Mouse (Mus musculus) lung, embryonic 15.5 days (tissue): ENCODE measurements at regions not wholly inside any gene's neighbourhood (a gene's known extent, or its start where the extent isn't known, plus 50 kb on each side); places are given as distances from the start of the nearest gene placed in this dataset.

Experiments
- ATAC-seq: fragments of 200-750 bp; cut with Nextera tagmentation; 2 replicates; pipeline ENCODE4 v1.8.0; 2017; ENCODE audit warnings: moderate number of reproducible peaks, borderline replicate concordance; ENCODE audit not compliant: low FRiP score, low TSS enrichment; ENCODE audit errors: extremely low read depth
- H3K27ac ChIP-seq: fragments of 300-500 bp; sonication (generic); 2 replicates; pipeline ENCODE4 v1.5.1; 2015; ENCODE audit warnings: moderate library complexity, mild to moderate bottlenecking, inconsistent platforms
- H3K27me3 ChIP-seq: fragments of 300-500 bp; sonication (generic); 2 replicates; pipeline ENCODE4 v1.6.1; 2015; ENCODE audit warnings: inconsistent platforms
- H3K36me3 ChIP-seq: fragments of 300-500 bp; sonication (generic); 2 replicates; pipeline ENCODE4 v1.6.1; 2015; ENCODE audit warnings: inconsistent platforms
- H3K4me1 ChIP-seq: fragments of 300-500 bp; sonication (generic); 2 replicates; pipeline ENCODE4 v1.6.1; 2015; ENCODE audit warnings: inconsistent platforms
- H3K4me2 ChIP-seq: fragments of 300-500 bp; sonication (generic); 2 replicates; pipeline ENCODE4 v1.6.1; 2015; ENCODE audit warnings: inconsistent platforms, mild to moderate bottlenecking, moderate library complexity
- H3K4me3 ChIP-seq: fragments of 300-500 bp; sonication (generic); 2 replicates; pipeline ENCODE4 v1.5.1; 2015; ENCODE audit warnings: mild to moderate bottlenecking, inconsistent platforms
- H3K9ac ChIP-seq: fragments of 300-500 bp; sonication (generic); 2 replicates; pipeline ENCODE4 v1.6.1; 2015; ENCODE audit warnings: inconsistent platforms
- H3K9me3 ChIP-seq: fragments of 300-500 bp; sonication (generic); 2 replicates; pipeline ENCODE4 v1.6.1; 2016; ENCODE audit warnings: inconsistent platforms
- WGBS: fragments of 180-500 bp; shearing (Covaris S2); methylation state at CpG from one replicate; pipeline ENCODE4 v1.1.7; 2015; 5-methylcytosine and 5-hydroxymethylcytosine counted together

DNA sequence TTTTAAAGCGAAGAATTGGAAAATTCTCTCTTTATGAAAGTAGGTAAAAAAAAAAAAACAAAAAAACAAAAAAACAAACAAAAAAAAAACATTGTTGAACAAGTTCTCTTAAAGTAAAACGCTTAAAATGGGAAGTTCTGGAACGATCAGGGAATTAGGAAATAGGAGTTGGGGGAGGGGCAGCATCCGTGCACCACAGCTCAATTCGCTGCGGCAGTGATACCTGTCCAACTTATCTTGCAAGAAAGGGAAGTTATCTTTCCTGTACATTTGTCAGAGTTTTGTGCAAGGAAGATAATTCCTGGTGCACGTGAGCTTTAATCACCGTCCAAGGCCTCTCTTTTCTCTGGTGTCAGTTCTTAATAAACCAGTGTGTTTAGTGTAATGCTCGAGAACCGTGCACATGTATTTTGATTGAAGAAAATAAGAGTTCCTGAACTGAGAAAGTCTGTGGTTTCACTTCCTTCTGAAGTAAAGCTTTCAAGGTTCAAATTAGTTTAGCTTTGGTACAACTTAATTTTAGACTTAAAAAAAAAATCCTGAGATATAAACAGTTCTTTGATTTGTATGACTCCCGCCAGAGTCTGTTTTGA lies 158.3 kb upstream of the Fn1 start:
- ATAC-seq, result no peak
- H3K4me3 ChIP-seq, result no peak overlapping the region
- no peak overlapping the region for H3K4me2 ChIP-seq
- peaks cover 5% of the 10 kb centered on the region; the same call in 1 of the 2 replicates for H3K4me1 ChIP-seq
- H3K27me3 ChIP-seq, result no peaks in the 10 kb centered on the region
- no peak overlapping the region for H3K9ac ChIP-seq
- H3K9me3 ChIP-seq, result no peaks in the 10 kb centered on the region
- H3K36me3 ChIP-seq, result no peaks in the 10 kb centered on the region
- 80% methylated on average over 11 of the region's 11 CpGs for whole genome bisulfite sequencing
- H3K27ac ChIP-seq, result no peak overlapping the region

DNA sequence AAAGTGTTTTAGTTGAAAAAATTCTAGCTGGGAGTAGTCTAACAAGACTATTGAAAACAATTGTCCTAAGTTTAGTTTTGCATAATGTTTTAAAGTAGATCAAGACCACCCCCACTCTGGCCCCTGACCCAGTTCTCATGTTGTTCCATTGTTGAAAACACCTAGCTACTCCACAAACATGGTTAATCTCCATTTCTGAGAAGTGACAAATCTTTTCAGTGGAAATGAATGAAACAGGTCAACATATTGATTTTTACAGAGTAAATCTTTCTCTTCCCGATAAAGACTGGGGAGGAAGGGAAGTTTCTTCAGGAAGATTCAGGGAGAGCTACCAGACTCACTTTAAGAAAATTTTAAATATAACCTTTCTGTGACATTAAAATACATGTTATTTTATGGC lies 155.0 kb upstream of the Fn1 start:
- ATAC-seq, result no peak
- H3K27me3 ChIP-seq, result no peaks in the 10 kb centered on the region
- H3K4me2 ChIP-seq, result no peak overlapping the region
- H3K9ac ChIP-seq, result no peak overlapping the region
- H3K27ac ChIP-seq, result no peak overlapping the region
- no peaks in the 10 kb centered on the region for H3K36me3 ChIP-seq
- WGBS, result 61% methylated on average over 1 of the region's 1 CpGs
- H3K9me3 ChIP-seq, result no peaks in the 10 kb centered on the region
- no peak overlapping the region for H3K4me3 ChIP-seq
- H3K4me1 ChIP-seq, result peaks cover 5% of the 10 kb centered on the region; the same call in 1 of the 2 replicates

GRCm38 (mm10) chr1:71807586-71807985 lies 154.6 kb upstream of the Fn1 start:
- Histone ChIP-seq H3K27me3 (no peaks in the 10 kb centered on the region), H3K27ac (no peak overlapping the region), H3K4me1 (peaks cover 5% of the 10 kb centered on the region; the same call in 1 of the 2 replicates), H3K4me3 (no peak overlapping the region), H3K36me3 (no peaks in the 10 kb centered on the region), H3K9ac (no peak overlapping the region), H3K4me2 (no peak overlapping the region), H3K9me3 (no peaks in the 10 kb centered on the region)
- 25% methylated on average over 4 of the region's 4 CpGs for WGBS
- ATAC-seq, result peak; percentile 55; the same call in 1 of the 2 replicates

DNA sequence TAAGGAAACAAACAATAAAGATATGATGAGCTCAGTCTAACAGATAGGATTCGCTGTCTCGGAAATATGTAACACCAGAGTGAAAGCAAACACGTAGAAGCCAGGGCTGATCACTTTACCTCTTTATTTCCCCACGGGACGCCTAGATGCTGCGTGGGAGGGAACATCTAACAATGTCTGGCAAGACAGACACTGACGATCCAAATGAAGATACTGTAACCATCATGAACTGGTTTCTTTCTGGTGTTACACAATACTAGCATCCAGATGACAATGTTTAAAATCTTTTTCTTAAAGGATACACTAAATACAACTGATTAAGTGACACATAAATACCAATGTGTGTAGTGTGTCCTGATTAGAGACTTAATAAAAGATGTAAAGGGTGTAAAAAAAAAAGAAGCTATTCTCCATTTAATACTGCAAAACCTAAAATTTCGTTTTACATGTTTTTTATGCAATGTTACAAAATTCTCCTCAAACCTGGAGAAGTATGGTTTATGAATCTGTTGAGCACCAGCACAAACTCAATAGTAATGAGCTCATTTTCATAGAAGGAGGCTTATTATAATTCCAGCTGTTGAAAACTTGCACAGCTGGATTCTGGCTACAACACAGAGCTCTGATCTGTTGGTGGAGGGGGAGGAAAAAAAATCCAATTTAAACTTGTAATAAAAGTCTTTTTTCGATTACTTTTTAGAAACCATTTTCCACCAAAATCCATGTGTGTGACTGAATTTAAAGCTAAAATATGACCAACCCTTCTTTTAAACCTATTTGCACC lies 148.5 kb upstream of the Fn1 start:
- Histone ChIP-seq H3K9ac (no peak overlapping the region), H3K9me3 (no peaks in the 10 kb centered on the region), H3K36me3 (no peaks in the 10 kb centered on the region), H3K4me1 (peaks cover 10% of the 10 kb centered on the region), H3K27ac (no peak overlapping the region), H3K4me3 (no peak overlapping the region), H3K4me2 (no peak overlapping the region), H3K27me3 (no peaks in the 10 kb centered on the region)
- ATAC-seq, result no peak
- WGBS, result 44% methylated on average over 9 of the region's 9 CpGs

GRCm38 (mm10) chr1:71800581-71800980 lies 147.6 kb upstream of the Fn1 start:
- 36% methylated on average over 2 of the region's 2 CpGs for WGBS
- peaks cover 10% of the 10 kb centered on the region for H3K4me1 ChIP-seq
- no peak overlapping the region for H3K9ac ChIP-seq
- no peaks in the 10 kb centered on the region for H3K27me3 ChIP-seq
- 0 out of 2 replicates have a peak overlapping the region, but pooled peaks have one; percentile 24 for H3K27ac ChIP-seq
- no peak for ATAC-seq
- H3K9me3 ChIP-seq, result no peaks in the 10 kb centered on the region
- H3K4me3 ChIP-seq, result no peak overlapping the region
- no peaks in the 10 kb centered on the region for H3K36me3 ChIP-seq
- H3K4me2 ChIP-seq, result no peak overlapping the region

- H3K4me3 ChIP-seq, result no peak overlapping the region
- no peak overlapping the region for H3K4me2 ChIP-seq
- H3K27me3 ChIP-seq, result no peaks in the 10 kb centered on the region
- no peaks in the 10 kb centered on the region for H3K36me3 ChIP-seq
- no peak overlapping the region for H3K9ac ChIP-seq
- no peaks in the 10 kb centered on the region for H3K9me3 ChIP-seq
- ATAC-seq, result no peak
- 67% methylated on average over 9 of the region's 9 CpGs for WGBS
- no peak overlapping the region for H3K27ac ChIP-seq
- peaks cover 10% of the 10 kb centered on the region for H3K4me1 ChIP-seq
Observed at GRCm38 (mm10) chr1:71798636-71799035, 145.6 kb upstream of the Fn1 start.

DNA sequence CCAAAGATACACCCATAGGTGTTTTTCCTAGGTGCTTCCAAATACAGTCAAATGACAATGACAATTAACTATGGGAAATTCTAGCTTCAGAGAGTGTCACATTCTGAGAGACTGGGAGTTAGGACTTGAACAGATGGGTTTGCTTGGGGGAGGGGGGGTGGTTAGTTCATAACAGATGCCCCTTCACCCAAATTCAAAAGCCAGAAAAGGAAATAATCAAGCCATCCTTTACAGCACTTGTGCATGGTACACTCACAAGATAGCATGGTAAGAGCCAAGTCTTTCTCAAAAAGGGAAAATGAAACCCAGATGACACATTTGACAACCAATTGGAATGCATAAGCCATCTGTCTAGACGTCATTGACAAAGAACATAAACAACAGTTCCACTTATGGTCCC lies 135.4 kb upstream of the Fn1 start:
- WGBS, result 49% methylated on average over 1 of the region's 1 CpGs
- no peak for ATAC-seq
- no peak overlapping the region for H3K9ac ChIP-seq
- no peaks in the 10 kb centered on the region for H3K27me3 ChIP-seq
- H3K4me2 ChIP-seq, result no peak overlapping the region
- no peaks in the 10 kb centered on the region for H3K4me1 ChIP-seq
- H3K27ac ChIP-seq, result no peak overlapping the region
- H3K9me3 ChIP-seq, result no peaks in the 10 kb centered on the region
- H3K4me3 ChIP-seq, result no peak overlapping the region
- H3K36me3 ChIP-seq, result no peaks in the 10 kb centered on the region

GRCm38 (mm10) chr1:71784880-71785279 lies 131.9 kb upstream of the Fn1 start:
- Histone ChIP-seq H3K36me3 (no peaks in the 10 kb centered on the region), H3K4me1 (no peaks in the 10 kb centered on the region), H3K4me2 (no peak overlapping the region), H3K4me3 (no peak overlapping the region), H3K9ac (no peak overlapping the region), H3K27me3 (no peaks in the 10 kb centered on the region), H3K27ac (no peak overlapping the region), H3K9me3 (no peaks in the 10 kb centered on the region)
- WGBS, result 74% methylated on average over 2 of the region's 2 CpGs
- no peak for ATAC-seq

- no peaks in the 10 kb centered on the region for H3K36me3 ChIP-seq
- no peaks in the 10 kb centered on the region for H3K9me3 ChIP-seq
- WGBS, result 86% methylated on average over 8 of the region's 8 CpGs
- no peak overlapping the region for H3K27ac ChIP-seq
- H3K27me3 ChIP-seq, result no peaks in the 10 kb centered on the region
- H3K4me3 ChIP-seq, result no peak overlapping the region
- ATAC-seq, result no peak
- H3K9ac ChIP-seq, result no peak overlapping the region
- no peak overlapping the region for H3K4me2 ChIP-seq
- no peaks in the 10 kb centered on the region for H3K4me1 ChIP-seq
Observed at GRCm38 (mm10) chr1:71778292-71778691, 125.3 kb upstream of the Fn1 start.

- Histone ChIP-seq H3K4me1 (no peaks in the 10 kb centered on the region), H3K9me3 (no peaks in the 10 kb centered on the region), H3K4me3 (peak overlapping the region; percentile 8; the same call in 1 of the 2 replicates), H3K9ac (no peak overlapping the region), H3K27ac (no peak overlapping the region), H3K27me3 (no peaks in the 10 kb centered on the region), H3K36me3 (no peaks in the 10 kb centered on the region), H3K4me2 (peak overlapping the region; percentile 45)
- no peak for ATAC-seq
- 38% methylated on average over 19 of the region's 19 CpGs for WGBS
Observed at GRCm38 (mm10) chr1:71775865-71776501, 123.0 kb upstream of the Fn1 start.

DNA sequence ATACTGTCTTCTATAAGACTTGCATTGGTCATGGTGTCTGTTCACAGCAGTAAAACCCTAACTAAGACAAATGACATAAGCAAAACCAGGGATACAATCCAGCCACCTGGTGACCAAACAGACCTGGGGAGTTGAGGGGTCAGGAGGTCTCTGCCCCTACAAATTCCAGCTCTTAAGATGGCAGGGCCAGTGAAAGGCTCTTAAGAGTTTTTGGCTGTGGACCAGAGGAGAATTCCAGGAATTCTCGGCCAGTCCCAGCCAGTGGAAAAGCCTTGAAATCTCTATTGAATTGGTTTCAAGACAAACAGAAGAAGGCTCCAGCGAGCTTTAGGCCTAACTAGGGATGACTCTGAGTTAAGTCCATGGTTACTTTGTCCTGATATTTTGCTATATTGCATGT lies 119.5 kb upstream of the Fn1 start:
- no peaks in the 10 kb centered on the region for H3K36me3 ChIP-seq
- no peak overlapping the region for H3K4me2 ChIP-seq
- ATAC-seq, result no peak
- H3K9ac ChIP-seq, result no peak overlapping the region
- H3K9me3 ChIP-seq, result no peaks in the 10 kb centered on the region
- H3K4me3 ChIP-seq, result no peak overlapping the region
- no peak overlapping the region for H3K27ac ChIP-seq
- 37% methylated on average over 2 of the region's 2 CpGs for WGBS
- H3K27me3 ChIP-seq, result no peaks in the 10 kb centered on the region
- H3K4me1 ChIP-seq, result no peaks in the 10 kb centered on the region

DNA sequence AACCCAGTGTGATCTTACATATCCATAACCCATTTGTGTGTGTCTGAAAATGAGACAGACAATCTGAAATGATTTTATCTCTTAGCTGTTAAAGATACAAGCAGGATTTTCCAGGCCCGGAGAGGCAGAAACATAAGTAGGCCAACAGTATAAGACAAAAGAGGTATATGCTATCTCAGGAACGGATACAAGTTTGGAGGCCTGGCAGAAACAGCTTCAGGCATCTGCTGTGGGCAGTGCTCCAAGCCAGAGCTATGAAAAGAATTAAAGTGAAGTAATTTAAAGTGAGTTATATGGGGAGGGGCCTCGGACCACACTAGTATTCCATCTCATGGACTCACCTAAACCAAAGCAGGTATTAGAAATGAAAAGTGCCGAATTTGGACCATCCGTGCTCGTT lies 118.8 kb upstream of the Fn1 start:
- no peaks in the 10 kb centered on the region for H3K27me3 ChIP-seq
- 79% methylated on average over 6 of the region's 6 CpGs for WGBS

More for the DNA sequence above, 118.8 kb upstream of the Fn1 start:
- no peak overlapping the region for H3K9ac ChIP-seq
- H3K4me1 ChIP-seq, result no peaks in the 10 kb centered on the region
- H3K4me2 ChIP-seq, result no peak overlapping the region
- no peak overlapping the region for H3K27ac ChIP-seq
- ATAC-seq, result no peak
- H3K4me3 ChIP-seq, result no peak overlapping the region
- no peaks in the 10 kb centered on the region for H3K36me3 ChIP-seq
- H3K9me3 ChIP-seq, result no peaks in the 10 kb centered on the region
